Mouse (Mus musculus) layer of hippocampus, postnatal 10 days (tissue): ENCODE data around the gene Mon1a. TPM values are rescaled to one million over a fixed set of nuclear protein-coding genes. Genes with fewer than 3 reads are reported as not detected.
A peak's percentile ranks its signal among the peaks of the same experiment; 100 is the strongest.

Experiments
- DNase-seq, 2 experiments: peaks; one replicate each; pipeline ENCODE4 v3.0.0; 2021; ENCODE audit warnings: low spot score in 2 of 2
- long read RNA-seq: library from polyadenylated mRNA; stranded (forward); transcript quantifications from one replicate; pipeline ENCODE4 v2.0.0, GENCODE M21; 2023
- total RNA-seq, 2 experiments: library from RNA; stranded (reverse); gene quantifications; 2 replicates each; pipeline ENCODE4 v1.2.3; 2021

Mon1a gene
- total RNA-seq: 10 to 100 TPM; 15.4 TPM
- long read RNA-seq, transcript Mon1a-201 (6 exons, 2,042 nt): major isoform, 15 of 22 reads
- long read RNA-seq, partial matches to known transcripts: 4 of 22 reads
- long read RNA-seq, other reads (novel, unspliced or antisense): 3 of 22 reads

DNA sequence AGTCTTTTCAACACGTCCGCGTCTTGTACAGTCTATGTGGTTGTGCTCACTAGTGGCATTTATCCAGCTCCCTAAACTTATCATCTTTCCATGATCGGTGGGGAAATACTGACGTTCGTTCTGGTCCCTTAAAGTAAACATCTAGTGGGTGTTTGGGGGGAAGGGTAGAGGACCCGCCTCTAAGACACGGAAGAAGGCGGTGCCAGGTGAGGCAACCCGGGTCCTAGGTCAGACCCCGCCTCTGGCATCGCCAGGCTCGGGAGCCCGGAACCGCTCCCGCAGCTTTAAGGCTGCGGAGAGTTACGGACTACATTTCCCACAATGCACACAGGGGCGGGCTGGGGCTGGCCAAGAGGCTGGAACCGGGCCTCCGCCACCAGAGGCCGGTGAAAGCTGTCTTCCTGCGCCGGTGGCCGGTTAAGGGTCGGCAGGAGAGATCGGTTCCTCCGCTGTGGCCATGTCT is at the start of gene Mon1a:
Mon1a (plus strand) TSS at position 348 of the 463 bp plus-strand sequence.
- peak; percentile 73 to 81 for DNase-seq

GRCm38 (mm10) chr9:107838869-107839268 is 49.1 kb upstream of the Mon1a start:
- no peak for DNase-seq

GRCm38 (mm10) chr9:107842709-107843108 is 45.2 kb upstream of the Mon1a start:
- DNase-seq: no peak

DNA sequence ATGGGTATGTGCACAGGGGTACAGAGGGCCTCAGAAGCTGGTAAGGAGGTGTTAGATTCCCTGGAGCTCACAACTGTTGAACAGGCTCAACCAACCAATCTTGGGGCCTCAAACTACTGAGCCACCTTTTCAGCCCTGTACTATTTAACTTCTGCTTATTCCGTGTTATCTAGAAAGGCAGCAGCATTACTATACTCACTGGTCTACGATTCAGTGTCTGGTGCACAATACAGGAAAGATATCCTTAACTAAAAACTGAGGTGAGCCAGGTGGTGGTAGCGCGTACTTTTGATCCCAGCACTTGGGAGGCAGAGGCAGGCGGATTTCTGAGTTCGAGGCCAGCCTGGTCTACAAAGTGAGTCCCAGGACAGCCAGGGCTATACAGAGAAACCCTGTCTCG is 39.0 kb upstream of the Mon1a start:
- no peak for DNase-seq

GRCm38 (mm10) chr9:107858343-107858742 is 29.6 kb upstream of the Mon1a start:
- DNase-seq: no peak

- DNase-seq: no peak
These were observed 23.5 kb upstream of the Mon1a start for GRCm38 (mm10) chr9:107864493-107864892.

GRCm38 (mm10) chr9:107866081-107866480 is 21.9 kb upstream of the Mon1a start:
- no peak for DNase-seq

- peak; percentile 91 to 95 for DNase-seq
These were observed 15.4 kb upstream of the Mon1a start for GRCm38 (mm10) chr9:107872350-107873098.

GRCm38 (mm10) chr9:107873137-107873536 is 14.8 kb upstream of the Mon1a start, which contains the start of gene Rbm6:
Rbm6 (minus strand) TSS chr9:107873237.
- no peak for DNase-seq

DNA sequence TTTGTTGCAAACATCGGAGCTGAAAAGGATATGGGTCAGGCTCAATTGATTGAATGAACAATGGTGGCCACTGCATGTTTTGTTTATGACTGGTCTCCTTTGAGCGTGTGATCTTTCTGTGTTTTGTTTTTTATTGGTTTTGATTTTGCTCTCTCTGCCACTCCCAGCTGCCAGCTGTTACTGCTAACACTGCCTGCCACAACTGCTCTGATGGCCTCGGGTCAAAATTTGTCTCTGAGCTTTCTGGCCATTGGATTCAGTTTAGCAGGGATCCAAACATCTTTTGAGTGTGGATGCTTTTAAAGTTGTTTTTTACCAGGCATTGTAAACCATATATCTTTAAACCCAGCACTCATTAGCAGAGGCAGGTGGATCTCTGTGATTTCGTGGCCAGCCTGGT is 7.5 kb upstream of the Mon1a start:
- no peak for DNase-seq

DNA sequence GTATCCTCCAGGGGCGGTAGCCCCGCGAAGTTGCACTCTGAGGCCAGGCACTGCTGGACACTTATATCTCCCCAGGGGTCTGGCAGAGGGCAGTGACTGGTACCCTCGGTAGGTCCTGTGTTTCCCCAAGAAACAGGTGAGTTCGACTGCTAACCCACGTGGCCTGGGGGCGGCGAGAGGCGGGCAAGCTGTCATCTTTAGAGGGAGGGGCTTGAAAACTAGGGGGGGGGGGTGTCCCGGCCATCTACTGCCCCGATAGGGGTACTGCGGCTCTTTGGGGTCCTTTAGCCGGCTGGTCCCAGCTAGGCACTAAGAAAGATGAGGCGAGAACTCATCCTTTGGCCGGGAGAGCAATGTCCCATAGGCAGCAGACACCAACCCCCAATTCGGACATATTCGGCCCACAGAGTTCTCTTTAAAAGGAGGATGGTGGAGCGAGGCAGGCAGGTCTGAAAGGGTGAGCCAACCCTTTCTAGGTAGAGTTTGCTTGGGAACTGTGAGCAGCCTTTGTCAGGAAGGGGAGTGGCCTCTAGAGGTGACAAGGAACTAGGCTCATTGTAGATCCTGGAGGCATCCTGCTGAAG is 408 bp downstream of the Mon1a start:
- DNase-seq: peak in 1 of 2 experiments; percentile 60

DNA sequence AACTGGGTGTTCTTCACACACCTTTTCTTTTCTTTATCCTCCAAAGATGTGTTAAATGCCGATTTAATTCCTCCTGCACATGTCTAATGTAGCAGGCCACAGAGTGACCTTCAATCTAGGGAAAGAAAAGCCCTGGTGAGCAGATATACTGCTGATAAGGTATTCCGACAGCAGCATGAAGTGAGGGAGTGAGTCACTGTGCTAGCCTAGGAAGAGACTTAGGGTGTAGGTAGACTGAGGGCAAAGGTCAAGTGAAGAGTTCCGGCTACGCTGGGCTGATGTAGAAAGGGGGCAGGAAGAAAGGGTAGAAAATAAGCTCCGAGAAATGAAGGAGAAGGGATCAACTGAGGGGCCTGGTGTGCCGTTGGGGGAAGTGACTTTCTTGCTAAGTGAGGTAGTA is 2.3 kb downstream of the Mon1a start:
- no peak for DNase-seq

GRCm38 (mm10) chr9:107891023-107891422 is 3.1 kb downstream of the Mon1a start:
- DNase-seq: no peak

GRCm38 (mm10) chr9:107898563-107898962 is 10.6 kb downstream of the Mon1a start:
- DNase-seq: no peak

DNA sequence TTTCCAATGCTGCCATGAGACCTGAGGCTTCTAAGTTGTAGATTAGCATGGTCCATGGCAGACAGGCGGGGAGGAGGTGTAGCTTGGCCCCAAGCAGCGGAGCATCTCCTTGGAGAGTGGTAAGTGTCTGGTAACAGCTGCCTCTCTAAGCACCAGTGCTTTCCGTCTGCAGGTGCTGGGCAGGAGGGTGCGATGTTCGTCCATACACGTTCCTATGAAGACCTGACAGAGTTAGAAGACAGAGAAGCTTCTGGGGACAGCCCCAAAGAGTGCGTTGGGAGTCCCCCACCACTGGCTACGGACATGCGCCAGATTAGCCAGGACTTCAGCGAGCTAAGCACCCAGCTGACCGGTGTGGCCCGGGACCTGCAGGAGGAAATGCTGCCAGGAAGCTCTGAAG is 11.9 kb downstream of the Mon1a start:
- no peak for DNase-seq

DNA sequence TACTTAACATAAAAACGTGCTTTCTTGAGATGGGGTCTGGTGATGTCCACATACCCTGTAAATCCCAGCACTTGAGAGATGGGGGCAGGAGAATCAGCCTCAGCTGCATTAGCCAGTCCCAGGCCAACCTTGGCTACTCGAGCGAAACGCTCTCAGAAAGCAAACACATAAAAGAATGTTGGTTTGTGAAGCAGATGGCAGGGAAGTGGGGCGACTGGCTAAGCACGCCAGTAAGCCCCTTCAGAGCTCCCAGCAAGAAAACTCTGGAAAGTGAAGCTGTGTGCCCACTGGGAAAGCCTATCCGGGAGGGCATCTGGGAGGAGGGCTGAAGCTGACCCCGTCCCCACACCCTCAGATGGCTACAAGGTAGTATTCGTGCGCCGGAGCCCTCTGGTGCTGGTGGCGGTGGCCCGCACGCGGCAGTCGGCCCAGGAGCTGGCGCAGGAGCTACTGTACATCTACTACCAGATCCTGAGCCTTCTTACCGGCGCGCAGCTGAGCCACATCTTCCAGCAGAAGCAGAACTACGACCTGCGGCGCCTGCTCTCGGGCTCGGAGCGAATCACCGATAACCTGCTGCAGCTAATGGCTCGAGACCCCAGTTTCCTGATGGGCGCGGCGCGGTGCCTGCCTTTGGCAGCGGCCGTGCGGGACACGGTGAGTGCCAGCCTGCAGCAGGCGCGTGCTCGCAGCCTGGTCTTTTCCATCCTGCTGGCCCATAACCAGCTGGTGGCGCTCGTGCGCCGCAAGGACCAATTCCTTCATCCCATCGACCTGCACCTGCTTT is 13.1 kb downstream of the Mon1a start:
- peak; percentile 83 to 87 for DNase-seq

DNA sequence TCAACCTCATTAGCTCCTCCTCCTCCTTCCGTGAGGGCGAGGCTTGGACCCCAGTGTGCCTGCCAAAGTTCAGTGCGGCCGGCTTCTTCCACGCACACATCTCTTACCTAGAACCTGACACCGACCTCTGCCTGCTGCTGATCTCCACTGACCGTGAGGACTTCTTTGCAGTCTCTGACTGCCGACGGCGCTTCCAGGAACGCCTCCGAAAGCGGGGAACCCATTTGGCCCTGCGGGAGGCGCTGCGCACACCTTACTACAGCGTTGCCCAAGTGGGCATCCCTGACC is 13.6 kb downstream of the Mon1a start:
- DNase-seq: no peak

DNA sequence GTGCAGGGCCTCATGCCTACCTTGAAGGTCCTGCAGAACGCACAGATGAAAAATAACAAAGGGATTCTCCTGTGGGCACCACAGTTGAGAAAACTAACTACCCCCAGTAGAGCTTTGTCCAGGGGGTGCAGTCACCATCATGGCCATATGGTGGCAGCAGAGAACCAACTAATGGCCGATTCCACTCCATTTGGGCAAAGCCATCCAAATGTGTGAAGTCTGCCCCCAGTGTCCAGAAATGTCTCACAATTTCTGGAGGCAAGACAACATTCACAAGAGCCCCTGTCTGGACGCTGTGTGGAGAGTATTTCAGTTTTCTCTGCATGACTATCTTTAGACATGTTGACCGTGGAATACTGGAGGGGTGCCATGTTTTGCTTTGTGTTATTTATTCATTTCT is 16.8 kb downstream of the Mon1a start:
- peak; percentile 95 to 96 for DNase-seq

DNA sequence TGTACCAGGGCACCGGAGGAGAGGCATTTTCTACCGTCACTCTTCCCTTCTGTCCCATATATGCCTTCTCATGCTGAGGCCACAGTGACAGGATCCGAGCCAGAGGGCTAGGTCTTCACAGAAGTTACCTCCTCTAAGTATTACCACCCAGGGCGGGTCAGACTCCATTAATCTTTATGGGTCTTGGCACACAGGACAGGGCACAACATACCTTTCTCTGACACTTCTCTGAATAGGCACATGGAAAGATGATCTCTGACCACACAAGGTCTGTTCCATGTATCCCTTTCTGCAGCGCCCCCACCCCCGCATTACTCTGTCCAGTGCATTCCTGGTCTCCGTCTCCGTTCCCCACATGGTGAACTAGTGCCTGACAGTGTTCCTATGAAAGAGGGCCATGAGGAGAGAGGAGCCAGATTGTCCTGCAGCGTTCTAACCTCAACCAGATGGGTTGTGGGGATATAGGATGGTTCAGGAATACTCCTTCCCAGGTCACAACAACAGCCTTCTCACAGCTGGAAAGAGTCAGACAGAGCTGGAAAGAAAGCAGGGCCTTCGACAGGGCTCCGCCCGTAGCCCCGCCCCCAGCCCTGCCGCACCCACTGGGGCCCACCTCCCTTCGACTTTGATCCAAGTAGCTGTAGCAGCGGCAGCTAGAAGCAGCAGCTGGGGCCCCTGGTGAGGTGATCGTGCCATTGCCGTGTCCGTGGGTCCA is 18.5 kb downstream of the Mon1a start, which contains the start of gene Mst1r:
Mst1r (plus strand) TSS at position 622 of the 715 bp plus-strand sequence.
- no peak for DNase-seq

- DNase-seq: no peak
These were observed 19.2 kb downstream of the Mon1a start for GRCm38 (mm10) chr9:107906967-107907800.
